Mouse (Mus musculus): ENCODE data around the gene Soga1. TPM values are rescaled to one million over a fixed set of nuclear protein-coding genes. Genes with fewer than 3 reads are reported as not detected.

Gene Soga1
- polyA plus RNA-seq, 1 experiment = not detected

GRCm38 (mm10) chr2:157019228-157019627 is 59.8 kb downstream of the Soga1 start:
- H3K27ac ChIP-seq (ENCODE audit: insufficient read depth, low read depth, low read length) = no peak overlapping the region
- TF ChIP-seq POLR2A (IDR thresholded peaks at IDR 0.05; ENCODE audit: insufficient read depth, low read depth, low read length) (no peak), CTCF (IDR thresholded peaks at IDR 0.05; ENCODE audit: insufficient read depth, low read depth, low read length) (no peak)
- WGBS = 74% methylated on average over 4 of the region's 4 CpGs
- no peak overlapping the region for H3K4me3 ChIP-seq (ENCODE audit: insufficient read depth, low read depth, low read length)
- H3K4me1 ChIP-seq (ENCODE audit: control insufficient read depth, insufficient read depth, low read length) = no peaks in the 10 kb centered on the region

GRCm38 (mm10) chr2:157016529-157017270 is 62.4 kb downstream of the Soga1 start:
- WGBS = 80% methylated on average over 18 of the region's 18 CpGs
- H3K4me1 ChIP-seq (ENCODE audit: control insufficient read depth, insufficient read depth, low read length) = no peaks in the 10 kb centered on the region
- no peak overlapping the region for H3K27ac ChIP-seq (ENCODE audit: insufficient read depth, low read depth, low read length)
- no peak for TF ChIP-seq POLR2A (IDR thresholded peaks at IDR 0.05; ENCODE audit: insufficient read depth, low read depth, low read length)
- no peak for TF ChIP-seq CTCF (IDR thresholded peaks at IDR 0.05; ENCODE audit: insufficient read depth, low read depth, low read length)
- H3K4me3 ChIP-seq (ENCODE audit: insufficient read depth, low read depth, low read length) = no peak overlapping the region

- no peak overlapping the region for H3K4me3 ChIP-seq (ENCODE audit: insufficient read depth, low read depth, low read length)
- TF ChIP-seq POLR2A (IDR thresholded peaks at IDR 0.05; ENCODE audit: insufficient read depth, low read depth, low read length) (no peak), CTCF (IDR thresholded peaks at IDR 0.05; ENCODE audit: insufficient read depth, low read depth, low read length) (no peak)
- H3K27ac ChIP-seq (ENCODE audit: insufficient read depth, low read depth, low read length) = no peak overlapping the region
- H3K4me1 ChIP-seq (ENCODE audit: control insufficient read depth, insufficient read depth, low read length) = peaks cover 8% of the 10 kb centered on the region
- WGBS = 89% methylated on average over 6 of the region's 6 CpGs
Observed at GRCm38 (mm10) chr2:157012341-157012740, 66.7 kb downstream of the Soga1 start.

GRCm38 (mm10) chr2:157010634-157011310 is 68.3 kb downstream of the Soga1 start:
- 42% methylated on average over 11 of the region's 11 CpGs for WGBS
- Histone ChIP-seq H3K27ac (ENCODE audit: insufficient read depth, low read depth, low read length) (no peak overlapping the region), H3K4me1 (ENCODE audit: control insufficient read depth, insufficient read depth, low read length) (peaks cover 16% of the 10 kb centered on the region), H3K4me3 (ENCODE audit: insufficient read depth, low read depth, low read length) (no peak overlapping the region)
- TF ChIP-seq POLR2A (IDR thresholded peaks at IDR 0.05; ENCODE audit: insufficient read depth, low read depth, low read length) = no peak
- no peak for TF ChIP-seq CTCF (IDR thresholded peaks at IDR 0.05; ENCODE audit: insufficient read depth, low read depth, low read length)

- Histone ChIP-seq H3K4me1 (ENCODE audit: control insufficient read depth, insufficient read depth, low read length) (peaks cover 16% of the 10 kb centered on the region), H3K4me3 (ENCODE audit: insufficient read depth, low read depth, low read length) (no peak overlapping the region), H3K27ac (ENCODE audit: insufficient read depth, low read depth, low read length) (no peak overlapping the region)
- no peak for TF ChIP-seq POLR2A (IDR thresholded peaks at IDR 0.05; ENCODE audit: insufficient read depth, low read depth, low read length)
- TF ChIP-seq CTCF (IDR thresholded peaks at IDR 0.05; ENCODE audit: insufficient read depth, low read depth, low read length) = no peak
Observed at GRCm38 (mm10) chr2:157010121-157010520, 68.9 kb downstream of the Soga1 start.

- Histone ChIP-seq H3K4me3 (ENCODE audit: insufficient read depth, low read depth, low read length) (no peak overlapping the region), H3K4me1 (ENCODE audit: control insufficient read depth, insufficient read depth, low read length) (peaks cover 16% of the 10 kb centered on the region), H3K27ac (ENCODE audit: insufficient read depth, low read depth, low read length) (no peak overlapping the region)
- no peak for TF ChIP-seq POLR2A (IDR thresholded peaks at IDR 0.05; ENCODE audit: insufficient read depth, low read depth, low read length)
- no peak for TF ChIP-seq CTCF (IDR thresholded peaks at IDR 0.05; ENCODE audit: insufficient read depth, low read depth, low read length)
Observed at GRCm38 (mm10) chr2:157008509-157008908, 70.5 kb downstream of the Soga1 start.

- H3K27ac ChIP-seq (ENCODE audit: insufficient read depth, low read depth, low read length) = peak overlapping the region; percentile 31; the same call in 1 of the 2 replicates
- H3K4me3 ChIP-seq (ENCODE audit: insufficient read depth, low read depth, low read length) = peak overlapping the region; percentile 53
- 10% methylated on average over 5 of the region's 5 CpGs for WGBS
- TF ChIP-seq CTCF (IDR thresholded peaks at IDR 0.05; ENCODE audit: insufficient read depth, low read depth, low read length) (no peak), POLR2A (IDR thresholded peaks at IDR 0.05; ENCODE audit: insufficient read depth, low read depth, low read length) (no peak)
- peaks cover 16% of the 10 kb centered on the region for H3K4me1 ChIP-seq (ENCODE audit: control insufficient read depth, insufficient read depth, low read length)
Observed at GRCm38 (mm10) chr2:157007234-157007596, 71.8 kb downstream of the Soga1 start.

GRCm38 (mm10) chr2:157006511-157007233 is 72.4 kb downstream of the Soga1 start, which contains the start of gene Dsn1:
Gene Dsn1 (minus strand): TSS chr2:157007154.
- under 1% methylated on average over 56 of the region's 56 CpGs for WGBS
- TF ChIP-seq CTCF (IDR thresholded peaks at IDR 0.05; ENCODE audit: insufficient read depth, low read depth, low read length) = no peak
- TF ChIP-seq POLR2A (IDR thresholded peaks at IDR 0.05; ENCODE audit: insufficient read depth, low read depth, low read length) = 0 out of 2 replicates have a peak, but pooled peaks have one; percentile 48
- Histone ChIP-seq H3K4me1 (ENCODE audit: control insufficient read depth, insufficient read depth, low read length) (peaks cover 16% of the 10 kb centered on the region), H3K27ac (ENCODE audit: insufficient read depth, low read depth, low read length) (peak within 1 kb of the TSS; percentile 31; the same call in 1 of the 2 replicates), H3K4me3 (ENCODE audit: insufficient read depth, low read depth, low read length) (peak within 1 kb of the TSS; percentile 53)

GRCm38 (mm10) chr2:157002321-157002720 is 76.7 kb downstream of the Soga1 start:
- Histone ChIP-seq H3K4me3 (ENCODE audit: insufficient read depth, low read depth, low read length) (no peak overlapping the region), H3K27ac (ENCODE audit: insufficient read depth, low read depth, low read length) (no peak overlapping the region), H3K4me1 (ENCODE audit: control insufficient read depth, insufficient read depth, low read length) (peaks cover 8% of the 10 kb centered on the region)
- no peak for TF ChIP-seq POLR2A (IDR thresholded peaks at IDR 0.05; ENCODE audit: insufficient read depth, low read depth, low read length)
- no peak for TF ChIP-seq CTCF (IDR thresholded peaks at IDR 0.05; ENCODE audit: insufficient read depth, low read depth, low read length)
- 96% methylated on average over 4 of the region's 4 CpGs for WGBS
